Mouse (Mus musculus) brown adipose tissue, adult 24 weeks (tissue): ENCODE measurements around the gene Bbc3. TPM values are rescaled to one million over a fixed set of nuclear protein-coding genes. Genes with fewer than 3 reads are reported as not detected.
"Not testable (repeated sequence)": the region's sequence is repeated elsewhere in the genome, so short reads cannot be mapped to it uniquely, and the experiment has no call there.

Source experiments
- H3K27ac ChIP-seq: fragments of 200-500 bp; replicated peaks from 2 replicates; pipeline ENCODE4 v1.5.1; 2012; ENCODE audit warnings: low read depth, mild to moderate bottlenecking, low read length
- H3K4me1 ChIP-seq: fragments of 200-500 bp; 2 replicates; pipeline ENCODE4 v1.6.1; 2012; ENCODE audit warnings: low read length, mixed read lengths; ENCODE audit not compliant: control insufficient read depth, insufficient read depth, insufficient read length
- H3K4me3 ChIP-seq: fragments of 200-500 bp; 2 replicates; pipeline ENCODE4 v1.5.1; 2012; ENCODE audit warnings: low read depth, mild to moderate bottlenecking, low read length, moderate library complexity; ENCODE audit not compliant: insufficient read depth
- polyA plus RNA-seq: library from polyadenylated mRNA; stranded (reverse); fragments of >200 nt; gene quantifications from 2 replicates; pipeline ENCODE4 v1.2.4, GENCODE M21; 2012; ENCODE audit not compliant: missing spikeins, insufficient read depth, insufficient read length

The Bbc3 gene
- polyA plus RNA-seq, 1 experiment: 5.0 TPM

- not testable (repeated sequence) for H3K27ac ChIP-seq, H3K4me1 ChIP-seq, H3K4me3 ChIP-seq
Observed at GRCm38 (mm10) chr7:16307141-16307540, 1.1 kb upstream of the Bbc3 start.

GRCm38 (mm10) chr7:16308555-16309317 lies 543 bp downstream of the Bbc3 start:
- Histone ChIP-seq H3K4me1 (no peaks in the 10 kb centered on the region), H3K4me3 (peak overlapping the region; percentile 47), H3K27ac (peak overlapping the region; percentile 3; the same call in 1 of the 2 replicates)

GRCm38 (mm10) chr7:16309318-16310019 lies 1.3 kb downstream of the Bbc3 start:
- peak overlapping the region; percentile 45 for H3K27ac ChIP-seq
- no peaks in the 10 kb centered on the region for H3K4me1 ChIP-seq
- peak overlapping the region; percentile 96 for H3K4me3 ChIP-seq

GRCm38 (mm10) chr7:16310020-16310520 lies 1.9 kb downstream of the Bbc3 start:
- no peaks in the 10 kb centered on the region for H3K4me1 ChIP-seq
- peak overlapping the region; percentile 45 for H3K27ac ChIP-seq

GRCm38 (mm10) chr7:16310521-16311452 lies 2.6 kb downstream of the Bbc3 start:
- H3K27ac ChIP-seq: peak overlapping the region; percentile 94
- peaks cover 4% of the 10 kb centered on the region; the same call in 1 of the 2 replicates for H3K4me1 ChIP-seq
- H3K4me3 ChIP-seq: peak overlapping the region; percentile 61

More at GRCm38 (mm10) chr7:16310020-16310520, 1.9 kb downstream of the Bbc3 start:
- H3K4me3 ChIP-seq: peak overlapping the region; percentile 96

- H3K27ac ChIP-seq: peak overlapping the region; percentile 94
- peak overlapping the region; percentile 61 for H3K4me3 ChIP-seq
- H3K4me1 ChIP-seq: peaks cover 4% of the 10 kb centered on the region; the same call in 1 of the 2 replicates
Observed at GRCm38 (mm10) chr7:16311453-16312004, 3.3 kb downstream of the Bbc3 start.

- H3K4me3 ChIP-seq: peak overlapping the region; percentile 61
- peaks cover 4% of the 10 kb centered on the region; the same call in 1 of the 2 replicates for H3K4me1 ChIP-seq
- peak overlapping the region; percentile 94 for H3K27ac ChIP-seq
Observed at GRCm38 (mm10) chr7:16312011-16312671, 3.9 kb downstream of the Bbc3 start.

- H3K27ac ChIP-seq: peak overlapping the region; percentile 94
- H3K4me1 ChIP-seq: peaks cover 4% of the 10 kb centered on the region; the same call in 1 of the 2 replicates
- H3K4me3 ChIP-seq: peak overlapping the region; percentile 61
Observed at GRCm38 (mm10) chr7:16312672-16313311, 4.6 kb downstream of the Bbc3 start.

GRCm38 (mm10) chr7:16313481-16314220 lies 5.5 kb downstream of the Bbc3 start:
- Histone ChIP-seq H3K27ac (peak overlapping the region; percentile 94), H3K4me3 (peak overlapping the region; percentile 61), H3K4me1 (peaks cover 4% of the 10 kb centered on the region; the same call in 1 of the 2 replicates)

- Histone ChIP-seq H3K4me3 (peak overlapping the region; percentile 58), H3K4me1 (peaks cover 4% of the 10 kb centered on the region; the same call in 1 of the 2 replicates), H3K27ac (peak overlapping the region; percentile 65)
Observed at GRCm38 (mm10) chr7:16314221-16314775, 6.1 kb downstream of the Bbc3 start.

GRCm38 (mm10) chr7:16315222-16315759 lies 7.1 kb downstream of the Bbc3 start:
- Histone ChIP-seq H3K4me3 (no peak overlapping the region), H3K4me1 (peaks cover 4% of the 10 kb centered on the region; the same call in 1 of the 2 replicates), H3K27ac (0 out of 2 replicates have a peak overlapping the region, but pooled peaks have one; percentile 40)

DNA sequence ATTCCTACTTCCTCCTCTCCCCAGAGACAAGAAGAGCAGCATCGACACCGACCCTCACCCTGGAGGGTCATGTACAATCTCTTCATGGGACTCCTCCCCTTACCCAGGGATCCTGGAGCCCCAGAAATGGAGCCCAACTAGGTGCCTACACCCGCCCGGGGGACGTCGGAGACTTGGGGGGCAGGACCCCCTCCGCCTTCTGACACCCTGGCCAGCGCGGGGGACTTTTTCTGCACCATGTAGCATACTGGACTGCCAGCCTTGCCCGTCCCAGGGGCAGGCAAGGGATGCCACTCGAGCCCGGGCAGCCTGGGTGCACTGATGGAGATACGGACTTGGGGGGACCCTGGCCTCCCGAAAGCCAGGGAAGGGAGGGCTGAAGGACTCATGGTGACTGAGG lies 8.9 kb downstream of the Bbc3 start:
- Histone ChIP-seq H3K4me1 (peaks cover 5% of the 10 kb centered on the region; the same call in 1 of the 2 replicates), H3K4me3 (no peak overlapping the region), H3K27ac (no peak overlapping the region)
